Mouse (Mus musculus): Measurements from ENCODE around the gene Ankrd11.

Ankrd11 gene

DNA sequence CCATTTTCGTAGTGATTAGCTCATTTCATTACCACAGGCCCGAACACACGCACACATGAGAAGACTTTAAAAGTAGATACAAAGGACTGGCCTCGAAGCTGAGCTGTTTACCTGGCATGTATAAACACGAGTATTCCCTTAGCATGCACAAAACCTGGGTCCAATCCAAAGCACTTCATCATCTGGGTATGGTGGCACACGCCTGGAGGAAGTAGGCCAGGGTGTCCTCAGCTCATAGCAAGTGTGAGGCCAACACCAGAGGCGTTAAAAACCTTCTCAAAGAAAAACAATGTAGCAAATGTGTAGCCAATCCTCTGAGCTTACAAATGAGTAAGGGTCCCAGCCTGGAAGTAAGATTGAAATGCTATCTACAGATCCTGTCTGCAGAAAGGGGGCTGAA lies 27.6 kb downstream of the Ankrd11 start:
- in situ Hi-C loops (cut with MboI, MseI), result no loop called here

DNA sequence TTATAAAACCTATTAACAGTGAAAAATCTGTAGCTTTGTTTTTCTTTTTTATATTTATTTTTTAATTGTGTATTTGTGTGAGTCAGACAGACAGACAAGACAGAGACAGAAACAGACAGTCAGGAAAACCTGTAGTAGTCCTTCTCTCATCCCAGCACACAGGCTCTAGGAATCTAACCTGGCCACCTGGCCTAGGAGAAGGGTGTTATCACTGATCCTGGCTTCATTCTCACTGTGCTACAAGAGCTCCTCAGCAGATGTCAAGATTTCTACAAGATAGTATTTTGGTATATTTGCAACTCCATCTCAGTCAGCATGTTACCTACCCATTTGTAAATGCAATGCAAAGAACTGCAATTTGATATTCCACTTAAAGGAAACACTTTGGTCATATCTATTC lies 30.8 kb downstream of the Ankrd11 start:
- in situ Hi-C loops (cut with MboI, MseI), result no loop called here

DNA sequence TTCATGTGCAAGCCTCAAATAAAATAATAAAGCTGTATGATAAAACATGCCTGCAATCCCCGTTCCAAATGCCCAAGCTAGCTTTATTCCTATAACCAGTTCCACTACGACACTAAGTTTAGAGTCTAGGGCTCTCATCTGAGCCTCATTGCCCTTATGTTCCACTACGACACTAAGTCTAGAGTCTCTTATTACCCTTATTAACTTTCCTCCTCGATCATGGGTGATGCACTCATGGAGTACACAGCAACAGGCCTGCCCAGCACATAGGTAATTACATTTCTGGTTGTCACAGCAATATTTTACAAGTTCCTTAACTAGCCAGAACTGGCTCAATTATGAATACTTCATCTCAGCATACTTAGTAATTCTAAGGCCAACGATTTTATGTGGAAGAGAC lies 36.3 kb downstream of the Ankrd11 start:
- in situ Hi-C loops (cut with MboI, MseI), result no loop called here

DNA sequence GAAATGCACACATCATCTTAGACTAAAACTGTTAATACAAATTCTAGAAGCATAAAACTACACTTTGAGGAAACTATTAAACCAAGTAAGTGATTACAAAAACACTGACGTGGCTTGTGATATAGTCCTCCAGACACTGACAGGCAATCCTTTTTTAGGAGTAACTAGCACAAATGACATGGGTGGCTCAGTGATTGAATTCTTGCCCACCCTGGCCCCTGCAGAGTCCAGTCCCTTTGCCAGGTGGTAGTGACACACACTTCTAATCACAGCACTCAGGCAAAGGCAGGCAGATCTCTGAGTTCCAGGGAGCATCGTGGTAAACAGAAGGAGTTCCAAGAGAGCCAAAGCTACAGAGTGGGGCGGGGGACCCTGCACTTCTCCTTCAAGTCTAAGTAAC lies 36.7 kb downstream of the Ankrd11 start:
- in situ Hi-C loops (cut with MboI, MseI), result no loop called here

DNA sequence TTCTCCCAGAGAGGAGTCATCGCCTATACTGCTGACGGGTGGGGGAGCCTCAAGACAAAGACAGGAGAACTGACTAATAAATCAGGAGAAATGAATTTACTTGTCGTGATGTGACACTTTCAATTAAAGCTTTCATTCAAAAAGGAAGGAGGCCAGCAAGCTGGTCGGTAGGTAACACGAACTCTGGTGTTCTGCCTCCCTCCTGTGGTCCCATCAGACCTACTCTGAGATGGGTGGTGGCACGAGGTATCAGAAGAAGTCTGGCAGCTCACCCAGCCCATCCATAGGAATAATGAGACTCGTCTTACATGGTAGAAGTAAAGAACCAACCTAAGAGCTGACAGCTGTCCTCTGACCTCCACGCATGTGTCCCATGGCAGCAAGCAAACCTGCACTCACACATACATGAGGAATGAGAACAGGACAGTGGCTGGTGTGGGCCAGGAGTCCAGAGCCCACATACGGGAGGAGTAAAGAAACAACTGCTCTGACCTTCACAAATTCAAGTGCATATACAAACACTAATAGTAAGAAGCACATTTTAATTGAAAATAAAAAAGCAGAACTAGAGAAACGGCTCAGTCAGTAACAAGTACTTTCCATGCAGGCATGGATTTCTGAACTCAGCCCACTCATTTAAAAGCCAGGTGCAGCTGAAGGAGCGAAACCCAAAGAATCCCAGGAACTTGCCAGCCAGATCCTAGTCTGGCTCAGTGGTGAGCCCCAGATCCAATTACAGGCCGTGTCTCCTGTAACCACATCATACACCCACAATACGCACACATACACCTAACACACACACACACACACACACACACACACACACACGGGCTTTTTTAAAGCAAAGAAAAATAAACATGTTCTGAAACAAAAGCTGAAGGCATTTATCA lies 37.8 kb downstream of the Ankrd11 start:
- in situ Hi-C loops (cut with MboI, MseI), result no loop called here

DNA sequence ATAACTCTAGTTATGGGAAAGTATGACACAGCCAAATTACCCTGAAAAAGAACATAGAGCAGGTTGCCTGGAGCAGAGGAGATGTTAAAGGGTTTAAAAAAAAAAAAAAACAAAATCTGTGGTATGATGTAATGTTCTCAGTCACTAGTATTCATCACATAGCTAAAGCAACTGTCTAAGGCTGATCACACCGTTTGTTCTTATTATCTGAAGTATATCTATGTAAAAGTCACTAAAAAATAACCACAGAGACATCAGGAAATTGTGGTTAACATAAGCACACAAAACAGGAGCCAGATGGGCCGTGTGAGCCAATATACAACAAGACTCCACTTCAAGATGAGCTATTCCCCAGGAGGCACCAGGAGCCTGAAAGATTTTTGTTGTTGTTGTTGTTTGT lies 41.8 kb downstream of the Ankrd11 start:
- in situ Hi-C loops (cut with MboI, MseI), result no loop called here

DNA sequence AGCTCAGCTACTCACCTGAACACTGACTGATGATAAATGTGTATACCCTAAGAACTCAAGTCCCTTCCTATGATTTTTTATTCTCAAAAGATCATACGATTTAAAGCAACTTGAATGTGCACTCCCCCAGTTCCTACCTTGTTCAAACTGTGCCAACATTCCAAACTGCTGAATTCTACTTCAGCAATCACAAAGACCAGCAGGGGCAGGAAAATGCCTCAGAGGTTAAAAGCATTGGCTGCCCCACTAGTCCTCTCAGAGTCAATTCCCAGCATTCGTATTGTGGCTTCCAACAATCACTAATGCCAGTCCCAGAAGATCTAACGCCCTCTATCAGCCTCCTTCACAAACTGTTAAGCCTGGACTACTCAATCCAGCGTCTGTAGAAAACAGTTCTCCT lies 44.1 kb downstream of the Ankrd11 start:
- in situ Hi-C loops (cut with MboI, MseI), result no loop called here

DNA sequence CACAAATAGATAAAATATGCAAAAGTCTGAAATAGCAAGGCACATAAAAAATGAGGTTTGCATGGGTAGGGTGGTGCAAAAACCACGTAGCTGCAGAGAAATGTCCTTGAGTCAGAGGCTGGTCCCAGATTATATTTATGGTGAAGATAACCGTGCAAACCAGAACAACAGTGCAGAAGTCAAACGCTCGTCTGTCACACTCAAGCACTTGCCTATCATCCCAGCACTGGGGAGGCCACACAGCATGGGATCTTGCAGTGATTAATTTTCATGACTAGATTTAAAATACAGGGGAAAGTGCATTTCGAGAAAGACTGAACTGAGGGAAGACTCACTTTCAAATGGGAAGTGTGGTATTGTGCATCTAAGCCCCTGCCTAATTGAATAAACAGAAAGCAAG lies 48.3 kb downstream of the Ankrd11 start:
- in situ Hi-C loops (cut with MboI, MseI), result no loop called here

DNA sequence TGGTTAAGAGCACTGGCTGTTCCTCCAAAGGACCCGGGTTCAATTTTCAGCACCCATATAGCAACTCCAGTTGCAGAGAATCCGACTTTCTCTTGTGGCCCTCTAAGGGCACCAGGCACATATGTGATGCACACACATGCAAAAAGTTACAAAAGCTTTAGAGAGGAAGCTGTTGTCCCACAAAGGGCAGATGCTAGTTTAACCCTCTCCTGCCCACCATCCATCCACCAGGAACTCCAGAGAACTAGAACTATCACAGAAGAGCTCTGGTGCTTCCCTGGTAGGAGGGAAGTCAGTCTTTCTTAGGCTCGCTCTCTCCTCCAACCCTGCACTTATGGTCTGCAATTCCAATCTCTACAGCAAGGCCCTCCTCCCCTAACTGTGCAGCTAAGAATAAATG lies 49.0 kb downstream of the Ankrd11 start:
- in situ Hi-C loops (cut with MboI, MseI), result no loop called here

DNA sequence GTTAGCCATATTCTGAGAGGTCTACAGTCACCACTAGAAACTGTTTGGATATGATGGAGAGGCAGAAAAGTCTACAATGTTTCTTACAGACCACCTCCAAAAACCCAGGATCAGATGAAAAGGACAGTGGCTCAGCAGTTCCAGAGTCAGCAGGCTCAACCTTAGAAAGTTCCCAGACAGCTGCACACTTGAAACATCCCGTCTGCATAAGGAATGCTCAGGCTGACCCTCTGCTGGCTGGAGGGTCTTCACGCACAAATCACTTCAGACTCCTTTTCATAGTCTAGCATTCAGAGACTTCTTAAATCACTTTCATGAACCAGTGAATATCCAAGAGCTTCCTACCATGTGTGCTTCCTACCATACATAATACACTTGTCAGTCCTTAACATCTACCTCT lies 49.8 kb downstream of the Ankrd11 start:
- in situ Hi-C loops (cut with MboI, MseI), result no loop called here

DNA sequence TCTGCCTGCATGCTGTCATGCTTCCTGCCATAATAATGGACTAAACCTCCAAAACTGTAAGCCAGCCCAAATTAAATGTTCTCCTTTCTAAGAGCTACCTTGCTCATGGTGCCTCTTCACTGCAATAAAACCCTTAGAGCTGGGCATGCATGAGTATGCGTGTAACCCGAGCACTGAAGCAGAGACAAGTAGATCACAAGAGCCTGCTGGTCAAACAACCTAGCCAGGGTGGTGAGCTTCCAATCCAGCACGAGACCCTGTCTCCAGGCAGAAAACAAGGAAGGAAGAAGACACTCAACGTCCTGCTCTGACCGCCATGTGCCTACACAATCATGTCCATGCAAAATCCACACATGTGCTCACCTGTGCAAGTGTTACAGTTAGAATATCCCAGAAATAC lies 50.7 kb downstream of the Ankrd11 start:
- in situ Hi-C loops (cut with MboI, MseI), result no loop called here

DNA sequence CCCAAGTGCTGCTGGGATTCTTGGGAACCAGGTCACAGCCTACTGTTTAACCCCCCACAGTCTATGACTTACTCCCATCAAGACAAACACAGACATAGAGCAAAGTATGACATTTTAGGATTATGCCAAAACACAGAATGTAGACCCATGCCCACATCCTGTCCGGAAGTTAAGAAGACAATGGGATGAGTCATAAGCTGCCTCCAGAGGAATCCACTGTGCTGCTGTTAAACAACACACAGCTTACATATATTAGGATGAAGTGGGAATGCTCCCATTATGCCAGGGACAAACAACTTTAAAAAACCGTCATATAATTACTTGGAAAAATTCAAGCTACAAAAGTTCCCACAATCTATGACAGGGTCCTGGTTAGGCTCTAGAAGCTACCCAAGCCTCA lies 52.1 kb downstream of the Ankrd11 start:
- in situ Hi-C loops (cut with MboI, MseI), result no loop called here

DNA sequence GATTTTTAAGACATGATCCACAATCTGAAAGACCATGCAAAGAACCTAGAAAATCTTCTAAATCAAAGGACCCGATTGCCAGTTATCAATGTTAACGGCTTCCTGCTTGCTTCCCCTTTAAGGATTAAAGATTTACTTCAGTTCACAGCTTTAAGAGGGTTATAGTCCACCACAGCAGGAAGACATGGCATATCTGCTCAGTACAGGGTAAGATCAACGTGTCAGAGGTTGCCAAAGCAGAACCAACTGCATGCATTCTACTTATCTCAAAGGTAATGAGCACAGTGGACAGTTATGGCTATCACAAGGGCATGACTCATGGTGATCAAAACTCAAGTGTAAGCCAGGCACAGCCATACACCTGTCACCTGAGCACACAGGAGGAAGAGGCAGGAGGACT lies 53.1 kb downstream of the Ankrd11 start:
- in situ Hi-C loops (cut with MboI, MseI), result no loop called here

DNA sequence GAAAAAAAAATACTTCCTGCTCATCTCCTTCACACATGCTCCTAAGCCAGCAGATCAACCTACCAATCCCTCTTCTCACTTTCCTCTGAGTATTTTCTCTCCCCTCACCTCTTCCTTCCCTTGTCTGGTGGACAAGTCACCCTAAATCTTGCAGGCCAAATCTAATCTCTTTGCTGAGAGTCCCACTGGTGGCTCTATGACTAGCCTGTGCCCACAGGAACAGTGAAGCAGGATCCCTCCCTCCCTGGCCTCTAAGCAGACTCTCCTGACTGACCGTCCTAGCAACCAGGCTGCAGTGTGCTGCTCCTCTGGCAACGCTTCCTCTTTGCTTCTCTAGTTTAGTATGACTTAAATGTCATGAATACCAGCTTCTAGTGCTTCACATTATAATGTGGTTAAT lies 54.8 kb downstream of the Ankrd11 start:
- in situ Hi-C loops (cut with MboI, MseI), result no loop called here

DNA sequence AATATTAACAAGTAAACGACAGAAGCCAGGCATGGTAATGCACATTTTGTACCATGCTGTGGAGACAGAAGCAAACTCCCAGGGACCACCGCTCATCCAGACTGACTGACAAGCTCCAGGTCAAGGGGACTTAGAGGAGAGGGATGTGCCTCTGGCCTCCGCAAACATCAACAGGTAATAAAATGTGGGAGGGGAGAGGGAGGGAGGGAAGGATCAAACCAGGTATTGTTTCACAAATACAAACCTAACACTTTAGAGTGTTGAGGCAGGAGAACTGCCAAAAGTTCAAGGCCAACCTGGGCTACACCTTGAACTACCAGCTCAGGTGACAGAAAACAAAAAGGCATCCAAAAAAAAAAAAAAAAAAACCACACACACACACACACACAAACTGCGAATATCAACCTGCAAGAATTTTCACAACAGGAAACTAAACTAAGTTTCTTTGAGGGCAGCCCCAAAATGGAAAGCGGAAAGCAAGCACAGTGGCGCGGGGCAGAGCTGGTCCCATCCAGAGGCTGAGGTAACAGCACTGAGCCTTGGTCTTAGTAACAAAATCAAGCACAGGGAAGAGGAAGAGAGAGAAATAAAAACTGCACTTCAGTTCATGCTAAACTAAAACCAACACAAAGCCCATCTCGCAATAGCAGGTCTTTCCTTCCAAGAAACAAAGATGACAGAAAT lies 55.4 kb downstream of the Ankrd11 start:
- in situ Hi-C loops (cut with MboI, MseI), result no loop called here

DNA sequence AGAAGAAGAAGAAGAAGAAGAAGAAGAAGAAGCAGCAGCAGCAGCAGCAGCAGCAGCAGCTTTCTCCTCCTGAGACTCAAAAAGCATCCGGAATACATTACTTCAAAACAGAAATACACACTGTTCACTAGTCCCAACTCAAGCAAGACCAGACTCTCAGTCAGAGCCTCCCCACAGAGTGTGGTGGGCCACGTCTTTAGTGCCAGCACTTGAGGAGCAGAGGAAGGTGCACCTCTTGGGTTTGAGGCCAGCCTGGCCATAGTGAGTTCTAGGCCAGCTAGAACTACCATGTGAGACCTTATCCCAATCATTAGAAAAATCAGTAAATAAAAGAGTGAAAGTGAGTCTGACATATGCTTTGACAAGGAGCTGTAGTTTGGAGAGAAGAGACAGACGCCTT lies 57.9 kb downstream of the Ankrd11 start:
- in situ Hi-C loops (cut with MboI, MseI), result no loop called here

DNA sequence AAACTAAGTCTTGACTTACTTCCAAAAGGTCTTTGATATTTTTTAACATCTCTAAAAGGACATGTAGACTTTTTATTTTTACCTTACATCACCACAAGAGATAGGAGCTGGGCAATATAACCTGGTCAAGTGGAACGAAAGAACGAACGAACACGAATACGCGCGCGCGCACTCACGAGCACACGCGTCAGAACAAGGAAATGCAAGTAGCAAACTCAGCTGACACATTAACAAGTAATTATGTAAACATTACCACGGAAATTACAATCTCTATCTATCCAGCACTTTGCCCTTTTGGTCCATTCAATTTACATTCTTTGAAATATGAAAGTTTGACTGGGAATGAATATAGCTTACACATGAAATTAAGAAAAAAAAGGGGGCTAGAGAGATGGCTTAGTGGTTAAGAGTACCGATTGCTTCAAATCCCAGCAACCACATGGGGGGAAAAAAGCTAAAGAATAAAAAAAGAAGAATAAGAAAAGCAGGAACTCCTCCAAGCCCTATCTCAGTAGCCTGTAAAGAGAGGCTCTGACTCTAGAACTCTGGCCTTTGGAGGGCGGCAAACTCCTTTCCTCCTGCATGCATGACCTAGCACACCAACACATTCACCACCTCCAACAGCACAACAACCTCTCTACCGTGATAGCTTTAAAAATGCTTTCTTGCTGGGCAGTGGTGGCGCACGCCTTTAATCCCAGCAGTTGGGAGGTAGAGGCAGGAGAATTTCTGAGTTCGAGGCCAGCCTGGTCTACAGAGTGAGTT lies 58.7 kb downstream of the Ankrd11 start:
- in situ Hi-C loops (cut with MboI, MseI), result no loop called here

DNA sequence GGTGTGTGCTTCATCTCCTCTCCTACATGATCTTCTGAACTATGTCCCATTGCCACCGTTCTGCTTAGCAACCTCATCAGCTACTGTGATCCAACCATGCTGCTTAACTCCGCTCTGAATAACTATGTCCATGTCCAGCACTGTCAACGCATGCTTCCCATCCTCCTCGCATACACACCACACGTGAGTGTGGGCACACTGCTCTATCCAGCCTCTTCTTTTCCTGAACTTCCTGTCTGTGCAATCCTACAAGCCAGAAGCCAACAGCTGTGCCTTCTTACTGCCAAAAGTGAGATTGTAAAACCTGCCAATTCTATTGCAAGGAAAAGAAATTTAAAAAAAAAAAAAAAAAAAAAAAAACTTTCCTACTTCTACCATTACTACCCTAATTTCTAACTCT lies 60.4 kb downstream of the Ankrd11 start:
- in situ Hi-C loops (cut with MboI, MseI), result no loop called here

DNA sequence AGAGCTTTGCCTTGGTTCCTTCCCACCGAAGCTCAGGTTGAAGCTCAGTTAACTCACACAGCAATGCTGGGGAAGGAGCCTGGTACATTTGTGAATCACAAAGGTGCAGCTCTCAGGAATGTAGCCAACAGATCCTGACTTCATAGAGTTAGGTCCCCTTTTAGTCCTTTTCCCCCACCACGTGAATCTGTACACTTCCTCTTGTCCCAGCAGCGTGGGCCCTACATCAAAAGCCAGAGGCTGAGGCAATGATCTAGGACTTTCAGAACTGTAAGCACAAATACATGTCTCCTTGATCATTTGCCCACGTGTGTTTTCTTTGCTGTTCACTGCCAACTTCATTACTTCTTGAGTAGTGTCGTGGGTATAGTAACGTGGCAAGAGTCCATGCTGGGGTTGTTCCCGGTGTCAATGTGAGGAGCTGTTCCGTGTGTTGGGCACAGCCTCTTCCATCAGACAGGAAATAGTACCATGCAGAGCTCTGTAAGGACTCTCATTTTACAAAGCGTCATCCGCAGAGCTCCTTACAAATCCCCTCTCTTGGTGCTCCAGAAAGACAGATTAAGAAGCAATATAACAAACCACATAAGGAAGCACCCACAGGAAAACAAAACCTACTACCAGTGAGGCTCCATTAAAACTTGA lies 62.1 kb downstream of the Ankrd11 start:
- in situ Hi-C loops (cut with MboI, MseI), result no loop called here

DNA sequence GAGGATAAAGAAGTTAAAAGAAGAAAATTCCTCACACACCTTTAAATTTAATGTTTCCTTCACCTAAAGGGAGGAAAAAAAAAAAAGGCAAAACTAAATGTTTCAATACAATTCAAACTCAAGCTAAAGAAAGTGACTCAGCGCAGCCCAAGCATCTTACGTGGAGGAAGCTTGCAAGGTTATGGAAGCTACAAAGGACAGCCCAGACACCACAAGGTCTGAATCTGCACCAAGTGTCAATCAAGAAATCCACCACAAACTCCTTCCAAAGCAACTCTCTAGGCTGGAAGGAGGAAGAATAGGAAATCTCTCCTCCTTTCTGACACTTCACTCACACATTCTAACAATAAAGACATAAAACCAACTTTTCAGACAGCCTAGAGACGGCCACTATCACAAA lies 62.7 kb downstream of the Ankrd11 start:
- in situ Hi-C loops (cut with MboI, MseI), result no loop called here

DNA sequence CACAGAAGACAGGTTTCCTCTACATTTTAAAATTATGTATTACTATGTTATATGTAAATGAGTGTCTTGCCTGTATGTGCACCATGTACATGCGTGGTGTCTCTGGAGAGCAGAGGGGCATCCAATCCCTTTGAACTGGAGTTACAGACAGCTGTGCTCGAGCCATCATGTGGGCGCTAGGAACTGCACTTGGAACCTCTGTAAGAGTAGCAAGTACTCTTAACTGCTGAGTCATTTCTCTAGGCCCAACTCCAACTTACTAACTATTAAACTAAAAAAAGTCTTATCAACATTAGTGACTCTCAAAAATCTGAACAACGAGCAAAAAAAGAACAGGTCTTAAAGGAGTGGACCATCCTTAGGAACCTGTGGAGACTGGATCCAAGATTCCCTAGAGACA lies 66.0 kb downstream of the Ankrd11 start:
- in situ Hi-C loops (cut with MboI, MseI), result no loop called here

DNA sequence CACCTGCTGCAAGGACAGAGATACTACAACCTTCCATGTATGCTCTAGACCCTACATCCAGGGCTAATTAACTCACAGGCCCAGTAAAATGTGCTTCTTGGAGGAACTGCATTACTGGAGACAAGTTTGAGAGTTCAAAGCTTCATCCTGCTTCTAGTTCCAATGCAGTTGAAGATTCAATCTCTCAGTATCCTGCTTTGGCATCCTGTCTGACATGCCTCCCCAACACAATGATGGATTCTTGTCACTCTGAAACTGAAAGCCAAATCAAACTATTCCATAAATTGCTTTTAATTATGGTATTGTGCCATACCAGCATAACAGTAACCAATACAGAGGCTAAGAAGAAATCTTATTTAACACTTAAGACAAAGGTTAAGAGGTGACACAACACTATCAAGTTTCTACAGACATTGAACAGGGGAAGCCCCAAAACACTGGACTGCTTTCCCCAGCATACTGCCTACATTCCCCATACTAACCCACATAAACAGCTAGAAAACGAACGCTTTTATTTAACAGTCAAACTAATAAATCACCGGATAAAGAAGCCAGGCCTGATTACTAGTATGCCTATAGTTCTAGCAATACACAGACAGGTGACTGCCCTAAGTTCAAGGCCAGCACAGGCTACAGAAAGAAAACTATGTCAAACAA lies 72.0 kb downstream of the Ankrd11 start:
- in situ Hi-C loops (cut with MboI, MseI), result no loop called here

All from T-helper 1 cell (primary cell).